Mouse (Mus musculus) heart, postnatal 0 days (tissue): Measurements from ENCODE around the gene Rac3.

Experiments
- CTCF ChIP-seq: IDR thresholded peaks from 2 replicates; pipeline ENCODE4 v1.5.1; 2016; ENCODE audit warnings: antibody characterized with exemption, control low read depth, low read depth
- EP300 ChIP-seq: IDR thresholded peaks from 2 replicates; pipeline ENCODE4 v1.6.1; 2016; ENCODE audit warnings: antibody characterized with exemption, low read depth

GRCm38 (mm10) chr11:120672687-120673593 is 48.3 kb upstream of the Rac3 start, which contains the start of gene Aspscr1:
- TF ChIP-seq CTCF (no peak), EP300 (no peak)
